Mouse (Mus musculus) bone marrow macrophage, adult 2 months (primary cell): ENCODE measurements around the gene Slc1a2. TPM values are rescaled to one million over a fixed set of nuclear protein-coding genes. Genes with fewer than 3 reads are reported as not detected.

Experiments used
- H3K27ac ChIP-seq: 2 replicates; pipeline ENCODE4 v1.5.1; 2012; ENCODE audit warnings: low read depth, low read length; ENCODE audit not compliant: insufficient read depth
- H3K4me1 ChIP-seq: 2 replicates; pipeline ENCODE4 v1.6.1; 2012; ENCODE audit warnings: low read length; ENCODE audit not compliant: control insufficient read depth, insufficient read depth
- H3K4me3 ChIP-seq: 2 replicates; pipeline ENCODE4 v1.5.1; 2012; ENCODE audit warnings: mild to moderate bottlenecking, low read length, moderate library complexity; ENCODE audit not compliant: insufficient read depth
- CTCF ChIP-seq: IDR thresholded peaks from 2 replicates; pipeline ENCODE4 v1.5.1; 2012; ENCODE audit warnings: low read depth, mild to moderate bottlenecking, low read length, moderate library complexity
- POLR2A ChIP-seq: IDR thresholded peaks from 2 replicates; pipeline ENCODE4 v1.6.1; 2012; ENCODE audit warnings: mild to moderate bottlenecking, low read depth, low read length, borderline replicate concordance
- polyA plus RNA-seq: library from polyadenylated mRNA; stranded (reverse); fragments of >200 nt; gene quantifications from 2 replicates; pipeline ENCODE4 v1.2.4, GENCODE M21; 2012; ENCODE audit not compliant: missing spikeins, insufficient read depth, insufficient read length

Slc1a2 gene
- polyA plus RNA-seq, 1 experiment, result not detected

- TF ChIP-seq CTCF, result no peak
- TF ChIP-seq POLR2A, result no peak
- Histone ChIP-seq H3K4me1 (peaks cover 7% of the 10 kb centered on the region), H3K4me3 (no peak overlapping the region), H3K27ac (no peak overlapping the region)
Observed at GRCm38 (mm10) chr2:102805283-102805682, 146.8 kb downstream of the Slc1a2 start.

GRCm38 (mm10) chr2:102805761-102806496, 147.5 kb downstream of the Slc1a2 start:
- Histone ChIP-seq H3K4me3 (no peak overlapping the region), H3K27ac (no peak overlapping the region), H3K4me1 (peaks cover 7% of the 10 kb centered on the region)
- TF ChIP-seq POLR2A (no peak), CTCF (no peak)

- peaks cover 7% of the 10 kb centered on the region for H3K4me1 ChIP-seq
- H3K4me3 ChIP-seq, result no peak overlapping the region
- TF ChIP-seq POLR2A, result no peak
- no peak for TF ChIP-seq CTCF
- no peak overlapping the region for H3K27ac ChIP-seq
Observed at GRCm38 (mm10) chr2:102807633-102808032, 149.2 kb downstream of the Slc1a2 start.

GRCm38 (mm10) chr2:102809436-102809835, 151.0 kb downstream of the Slc1a2 start:
- peaks cover 11% of the 10 kb centered on the region for H3K4me1 ChIP-seq
- no peak overlapping the region for H3K27ac ChIP-seq
- TF ChIP-seq CTCF (no peak), POLR2A (no peak)
- H3K4me3 ChIP-seq, result no peak overlapping the region

- no peak overlapping the region for H3K4me3 ChIP-seq
- TF ChIP-seq CTCF (no peak), POLR2A (no peak)
- H3K27ac ChIP-seq, result peak overlapping the region; percentile 10; the same call in 1 of the 2 replicates
- peaks cover 17% of the 10 kb centered on the region for H3K4me1 ChIP-seq
Observed at GRCm38 (mm10) chr2:102812756-102813155, 154.3 kb downstream of the Slc1a2 start.

GRCm38 (mm10) chr2:102815289-102815809, 156.9 kb downstream of the Slc1a2 start:
- H3K27ac ChIP-seq, result peak overlapping the region; percentile 23

GRCm38 (mm10) chr2:102820225-102820711, 161.8 kb downstream of the Slc1a2 start:
- no peak overlapping the region for H3K4me3 ChIP-seq
- H3K4me1 ChIP-seq, result peaks cover 19% of the 10 kb centered on the region
- no peak overlapping the region for H3K27ac ChIP-seq
- no peak for TF ChIP-seq POLR2A
- TF ChIP-seq CTCF, result no peak

More at GRCm38 (mm10) chr2:102815289-102815809, 156.9 kb downstream of the Slc1a2 start:
- no peak for TF ChIP-seq CTCF
- no peak for TF ChIP-seq POLR2A
- Histone ChIP-seq H3K4me1 (peaks cover 17% of the 10 kb centered on the region), H3K4me3 (no peak overlapping the region)

- Histone ChIP-seq H3K27ac (no peak overlapping the region), H3K4me1 (peaks cover 14% of the 10 kb centered on the region), H3K4me3 (no peak overlapping the region)
- TF ChIP-seq POLR2A, result no peak
- no peak for TF ChIP-seq CTCF
Observed at GRCm38 (mm10) chr2:102820790-102821189, 162.3 kb downstream of the Slc1a2 start.

GRCm38 (mm10) chr2:102822036-102822435, 163.6 kb downstream of the Slc1a2 start:
- Histone ChIP-seq H3K4me1 (peaks cover 10% of the 10 kb centered on the region), H3K4me3 (no peak overlapping the region), H3K27ac (no peak overlapping the region)
- TF ChIP-seq POLR2A (no peak), CTCF (no peak)

- H3K4me1 ChIP-seq, result peaks cover 6% of the 10 kb centered on the region
- no peak overlapping the region for H3K27ac ChIP-seq
- no peak overlapping the region for H3K4me3 ChIP-seq
Observed at GRCm38 (mm10) chr2:102825961-102826633, 167.6 kb downstream of the Slc1a2 start.

More at GRCm38 (mm10) chr2:102825961-102826633, 167.6 kb downstream of the Slc1a2 start:
- no peak for TF ChIP-seq POLR2A
- no peak for TF ChIP-seq CTCF
